Mouse (Mus musculus): Measurements from ENCODE around the gene Trim69. TPM values are rescaled to one million over a fixed set of nuclear protein-coding genes. Genes with fewer than 3 reads are reported as not detected.
"Not testable (repeated sequence)": the region's sequence is repeated elsewhere in the genome, so short reads cannot be mapped to it uniquely, and the experiment has no call there.

Gene Trim69
- total RNA-seq, 1 experiment from 2014 or later, result not detected

DNA sequence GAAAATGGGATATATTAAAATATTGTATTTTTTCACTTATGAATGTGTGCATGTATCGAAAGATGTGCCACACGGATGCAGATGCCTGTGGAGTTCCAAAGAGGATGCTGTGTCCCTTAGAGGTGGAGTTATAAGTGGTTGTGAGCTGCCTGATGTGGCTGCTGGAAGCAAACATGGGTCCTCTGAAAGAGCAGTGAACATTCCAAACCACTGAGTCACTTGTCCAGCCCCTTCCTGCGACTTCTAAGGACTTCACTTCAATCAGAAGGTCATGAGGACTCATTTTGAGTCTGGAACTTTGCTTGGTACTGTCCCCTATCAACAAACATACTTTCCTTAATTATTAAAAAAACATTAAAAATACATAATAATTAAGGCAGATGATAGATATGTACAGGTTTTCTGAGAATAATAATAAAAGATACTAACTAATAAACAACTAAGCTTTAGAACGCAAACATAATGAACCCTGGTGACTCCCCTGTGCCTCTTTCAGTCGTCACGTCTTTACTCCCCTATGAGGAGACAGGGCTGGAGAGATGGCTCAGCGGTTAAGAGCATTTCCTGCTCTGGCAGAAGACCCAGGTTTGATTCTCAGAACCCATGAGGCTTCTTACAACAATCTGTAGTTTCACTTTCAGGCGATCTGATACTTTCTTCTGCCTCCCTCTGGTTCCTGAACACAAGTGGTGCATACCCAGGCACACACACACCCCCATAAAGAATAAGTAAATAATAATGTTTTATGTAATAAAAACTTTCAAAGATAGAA lies 19.7 kb downstream of the Trim69 start:
- no peak for ATAC-seq (replicated peaks in 1 of 2; ENCODE audit: insufficient read depth in 1 of 2, low FRiP score in 2 of 2, low TSS enrichment in 1 of 2, low read depth in 1 of 2, poor library complexity in 2 of 2, severe bottlenecking in 2 of 2)

GRCm38 (mm10) chr2:122185086-122185485 lies 24.6 kb downstream of the Trim69 start:
- ATAC-seq (replicated peaks in 1 of 2; ENCODE audit: insufficient read depth in 1 of 2, low FRiP score in 2 of 2, low TSS enrichment in 1 of 2, low read depth in 1 of 2, poor library complexity in 2 of 2, severe bottlenecking in 2 of 2), result no peak

DNA sequence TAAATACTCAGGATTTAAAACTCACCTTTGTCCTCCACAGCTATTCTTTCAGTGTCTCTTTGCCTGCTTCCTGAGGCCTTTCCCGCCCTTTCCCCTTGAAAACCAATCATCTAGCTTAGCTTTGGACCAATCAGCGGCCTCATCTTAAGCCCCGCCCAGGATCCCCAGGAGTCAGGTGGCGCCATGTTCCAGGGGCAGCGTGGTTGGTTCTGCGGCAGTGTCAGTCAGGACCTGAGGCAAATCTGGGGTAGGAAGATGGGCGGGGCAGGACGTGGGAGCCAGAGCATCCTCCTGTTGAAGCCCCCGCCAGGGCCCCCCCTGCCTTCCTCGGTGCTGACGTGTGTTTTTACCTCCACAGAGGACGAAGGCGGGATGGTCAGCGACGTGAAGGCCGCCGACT lies 25.6 kb downstream of the Trim69 start, which contains the start of the genes Patl2 and Terb2:
TSS of gene Patl2 (minus strand) at position 84 of the 400 bp plus-strand sequence.
TSS of gene Terb2 (plus strand) at position 167 of the 400 bp plus-strand sequence.
- ATAC-seq (replicated peaks in 1 of 2; ENCODE audit: insufficient read depth in 1 of 2, low FRiP score in 2 of 2, low TSS enrichment in 1 of 2, low read depth in 1 of 2, poor library complexity in 2 of 2, severe bottlenecking in 2 of 2), result no peak

DNA sequence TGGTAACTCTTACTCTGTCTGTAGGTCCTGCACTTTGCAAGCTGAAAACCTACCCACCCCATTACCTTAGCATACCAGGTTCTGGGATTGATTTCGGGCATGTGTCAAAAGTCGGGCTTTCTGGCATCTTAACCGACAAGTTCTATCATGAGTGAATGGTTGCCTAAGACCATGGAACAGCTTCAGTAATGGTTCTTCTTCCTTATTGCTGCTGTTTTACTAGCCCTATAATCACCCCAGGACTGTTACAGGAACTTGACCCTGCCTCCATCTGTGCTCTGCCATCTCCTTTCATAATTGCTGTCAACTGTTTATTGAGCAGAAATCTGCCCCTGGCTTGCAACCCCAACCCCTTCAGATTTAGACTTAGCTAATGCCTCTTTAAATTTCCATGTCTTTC lies 26.3 kb downstream of the Trim69 start:
- no peak for ATAC-seq (replicated peaks in 1 of 2; ENCODE audit: insufficient read depth in 1 of 2, low FRiP score in 2 of 2, low TSS enrichment in 1 of 2, low read depth in 1 of 2, poor library complexity in 2 of 2, severe bottlenecking in 2 of 2)

GRCm38 (mm10) chr2:122191849-122192248 lies 31.3 kb downstream of the Trim69 start:
- no peak for ATAC-seq (replicated peaks in 1 of 2; ENCODE audit: insufficient read depth in 1 of 2, low FRiP score in 2 of 2, low TSS enrichment in 1 of 2, low read depth in 1 of 2, poor library complexity in 2 of 2, severe bottlenecking in 2 of 2)

DNA sequence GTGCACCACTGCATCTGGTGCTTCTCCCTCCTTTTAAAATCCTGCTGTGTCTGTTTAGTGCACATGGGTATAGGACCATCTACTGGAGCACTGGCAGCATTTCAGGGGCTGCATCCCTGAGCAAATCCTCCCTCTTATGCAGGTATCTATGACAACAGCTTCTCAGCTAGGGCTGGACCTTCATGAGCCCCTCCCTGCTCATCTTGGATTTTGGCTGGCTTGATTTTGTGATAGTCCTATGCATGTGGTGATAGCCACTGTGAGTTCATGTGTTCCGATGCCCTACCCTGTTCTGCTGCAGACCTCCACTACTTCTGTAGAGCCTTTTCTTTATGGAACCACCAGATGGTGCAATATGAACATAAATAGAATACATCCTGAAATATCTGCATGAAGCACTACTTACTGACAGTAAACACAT lies 34.0 kb downstream of the Trim69 start:
- peak; percentile 69; a peak in 3 of 4 replicates for ATAC-seq (replicated peaks in 1 of 2; ENCODE audit: insufficient read depth in 1 of 2, low FRiP score in 2 of 2, low TSS enrichment in 1 of 2, low read depth in 1 of 2, poor library complexity in 2 of 2, severe bottlenecking in 2 of 2)

DNA sequence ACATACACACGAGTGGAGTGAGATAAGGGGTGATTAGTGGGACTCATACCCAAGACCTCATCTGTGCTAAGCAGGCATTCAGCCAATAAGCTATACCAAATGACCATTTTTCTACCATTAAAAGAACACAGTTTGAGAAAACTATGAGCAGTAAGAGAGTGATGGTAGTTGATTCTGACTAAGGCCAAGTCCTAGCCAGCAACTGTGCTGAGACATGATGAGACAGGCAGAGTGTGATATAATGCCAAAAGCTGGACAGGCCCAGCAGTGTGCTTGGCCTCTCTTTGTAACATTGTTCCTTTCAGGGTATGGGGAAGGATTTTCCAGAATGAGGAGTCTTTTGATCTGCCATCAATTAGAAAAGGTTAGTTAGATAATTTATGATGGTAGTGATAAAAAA lies 41.0 kb downstream of the Trim69 start:
- ATAC-seq (replicated peaks in 1 of 2; ENCODE audit: insufficient read depth in 1 of 2, low FRiP score in 2 of 2, low TSS enrichment in 1 of 2, low read depth in 1 of 2, poor library complexity in 2 of 2, severe bottlenecking in 2 of 2), result no peak

GRCm38 (mm10) chr2:122206440-122207107 lies 46.1 kb downstream of the Trim69 start:
- no peak for ATAC-seq (replicated peaks in 1 of 2; ENCODE audit: insufficient read depth in 1 of 2, low FRiP score in 2 of 2, low TSS enrichment in 1 of 2, low read depth in 1 of 2, poor library complexity in 2 of 2, severe bottlenecking in 2 of 2)

- no peak for ATAC-seq (replicated peaks in 1 of 2; ENCODE audit: insufficient read depth in 1 of 2, low FRiP score in 2 of 2, low TSS enrichment in 1 of 2, low read depth in 1 of 2, poor library complexity in 2 of 2, severe bottlenecking in 2 of 2)
Measured at GRCm38 (mm10) chr2:122210534-122211228, 50.2 kb downstream of the Trim69 start.

- ATAC-seq (replicated peaks in 1 of 2; ENCODE audit: insufficient read depth in 1 of 2, low FRiP score in 2 of 2, low TSS enrichment in 1 of 2, low read depth in 1 of 2, poor library complexity in 2 of 2, severe bottlenecking in 2 of 2), result not testable (repeated sequence)
Measured at GRCm38 (mm10) chr2:122217075-122217474, 56.6 kb downstream of the Trim69 start.

DNA sequence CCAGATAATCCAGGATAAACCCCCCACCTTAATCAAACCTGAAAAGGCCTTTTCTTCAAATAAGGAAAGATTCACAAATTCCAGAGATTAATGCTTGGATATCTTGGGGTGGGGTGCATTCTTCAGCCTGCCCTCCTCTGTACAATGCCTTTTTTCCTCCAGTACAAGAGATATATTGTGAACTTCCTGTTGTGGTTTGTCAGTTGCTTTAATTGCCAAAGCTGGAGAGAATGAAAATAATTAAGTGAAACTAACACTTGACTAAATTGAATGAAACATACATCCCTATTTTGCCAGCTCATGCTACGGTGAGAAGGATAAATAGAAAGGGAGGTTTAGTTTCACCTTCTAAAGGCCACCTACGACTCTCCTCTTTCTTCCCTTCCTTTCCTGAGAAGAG lies 57.7 kb downstream of the Trim69 start:
- peak; percentile 45 to 59; a peak in 2 of 4 replicates for ATAC-seq (replicated peaks in 1 of 2; ENCODE audit: insufficient read depth in 1 of 2, low FRiP score in 2 of 2, low TSS enrichment in 1 of 2, low read depth in 1 of 2, poor library complexity in 2 of 2, severe bottlenecking in 2 of 2)

DNA sequence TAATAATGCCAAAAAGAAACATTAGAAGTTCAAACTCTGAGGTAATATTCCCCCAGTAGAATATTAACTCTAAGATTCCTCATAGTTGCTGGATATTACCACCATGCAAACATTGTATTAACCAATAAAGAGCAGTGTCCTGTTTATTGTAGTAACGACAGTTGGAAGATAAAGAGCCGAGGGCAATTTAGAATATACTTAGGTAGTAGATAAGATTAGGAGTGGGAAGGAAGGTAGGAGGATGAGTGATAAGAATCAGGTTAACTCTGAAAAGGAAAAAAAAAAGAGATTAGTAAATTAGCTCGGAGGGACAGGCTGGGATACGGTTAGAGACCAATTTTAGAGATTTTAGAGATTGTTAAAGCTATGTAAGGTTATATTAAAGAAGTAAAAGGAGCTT lies 60.9 kb downstream of the Trim69 start:
- no peak for ATAC-seq (replicated peaks in 1 of 2; ENCODE audit: insufficient read depth in 1 of 2, low FRiP score in 2 of 2, low TSS enrichment in 1 of 2, low read depth in 1 of 2, poor library complexity in 2 of 2, severe bottlenecking in 2 of 2)

GRCm38 (mm10) chr2:122221798-122222197 lies 61.3 kb downstream of the Trim69 start:
- ATAC-seq (replicated peaks in 1 of 2; ENCODE audit: insufficient read depth in 1 of 2, low FRiP score in 2 of 2, low TSS enrichment in 1 of 2, low read depth in 1 of 2, poor library complexity in 2 of 2, severe bottlenecking in 2 of 2), result no peak

GRCm38 (mm10) chr2:122222272-122222671 lies 61.8 kb downstream of the Trim69 start:
- no peak; a peak in 1 of 4 replicates for ATAC-seq (replicated peaks in 1 of 2; ENCODE audit: insufficient read depth in 1 of 2, low FRiP score in 2 of 2, low TSS enrichment in 1 of 2, low read depth in 1 of 2, poor library complexity in 2 of 2, severe bottlenecking in 2 of 2)

DNA sequence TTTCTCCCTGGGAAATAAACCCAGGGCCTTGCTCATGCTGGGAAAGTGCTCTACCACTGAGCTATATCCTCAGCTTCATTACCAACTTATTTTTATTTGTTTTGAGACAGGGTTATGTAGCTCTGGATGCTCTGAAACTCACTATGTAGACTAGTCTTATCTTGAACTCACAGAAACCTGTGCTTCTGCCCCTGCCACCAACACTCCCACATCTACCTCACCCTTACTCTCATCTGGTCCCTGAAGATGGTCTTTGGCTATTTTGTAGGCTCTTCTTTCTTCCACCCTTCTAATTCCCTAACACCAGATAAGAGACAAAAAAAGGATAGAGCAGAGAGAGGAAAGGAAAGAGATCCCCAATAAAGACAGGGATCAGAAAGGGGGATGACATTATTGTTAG lies 63.2 kb downstream of the Trim69 start:
- ATAC-seq (replicated peaks in 1 of 2; ENCODE audit: insufficient read depth in 1 of 2, low FRiP score in 2 of 2, low TSS enrichment in 1 of 2, low read depth in 1 of 2, poor library complexity in 2 of 2, severe bottlenecking in 2 of 2), result no peak

All from hematopoietic stem cell, adult 5-6 weeks (primary cell).